Mouse (Mus musculus) liver, embryonic 15.5 days (tissue): Measurements from ENCODE around the gene Gm16181. TPM values are rescaled to one million over a fixed set of nuclear protein-coding genes. Genes with fewer than 3 reads are reported as not detected.

Experiments used
- ATAC-seq: fragments of 200-750 bp; cut with Nextera tagmentation; 2 replicates; pipeline ENCODE4 v1.8.0; 2017; ENCODE audit warnings: moderate number of reproducible peaks, mild to moderate bottlenecking, moderate library complexity; ENCODE audit not compliant: insufficient read depth
- H3K27ac ChIP-seq: fragments of 300-500 bp; sonication (generic); replicated peaks from 2 replicates; pipeline ENCODE4 v1.5.1; 2015; ENCODE audit warnings: mild to moderate bottlenecking, inconsistent platforms
- H3K27me3 ChIP-seq: fragments of 300-500 bp; sonication (generic); 2 replicates; pipeline ENCODE4 v1.6.1; 2015; ENCODE audit warnings: mild to moderate bottlenecking, inconsistent platforms
- H3K36me3 ChIP-seq: fragments of 300-500 bp; sonication (generic); replicated peaks from 2 replicates; pipeline ENCODE4 v1.6.1; 2015; ENCODE audit warnings: moderate library complexity, mild to moderate bottlenecking, inconsistent platforms
- H3K4me1 ChIP-seq: fragments of 300-500 bp; sonication (generic); replicated peaks from 2 replicates; pipeline ENCODE4 v1.6.1; 2015; ENCODE audit warnings: inconsistent platforms
- H3K4me2 ChIP-seq: fragments of 300-500 bp; sonication (generic); 2 replicates; pipeline ENCODE4 v1.6.1; 2015; ENCODE audit warnings: moderate library complexity, mild to moderate bottlenecking, inconsistent platforms
- H3K4me3 ChIP-seq: fragments of 300-500 bp; sonication (generic); replicated peaks from 2 replicates; pipeline ENCODE4 v1.5.1; 2015; ENCODE audit warnings: mild to moderate bottlenecking, inconsistent platforms
- H3K9ac ChIP-seq: fragments of 300-500 bp; sonication (generic); 2 replicates; pipeline ENCODE4 v1.6.1; 2015; ENCODE audit warnings: moderate library complexity, mild to moderate bottlenecking, inconsistent platforms
- H3K9me3 ChIP-seq: fragments of 300-500 bp; sonication (generic); replicated peaks from 2 replicates; pipeline ENCODE4 v1.6.1; 2016; ENCODE audit warnings: inconsistent platforms
- WGBS: fragments of 180-500 bp; shearing (Covaris S2); methylation state at CpG from one replicate; pipeline ENCODE4 v1.1.7; 2015; ENCODE audit warnings: mixed read lengths; ENCODE audit not compliant: insufficient replicate concordance; 5-methylcytosine and 5-hydroxymethylcytosine counted together
- polyA plus RNA-seq: library from polyadenylated mRNA; unstranded; fragments of >200 nt; fragmentation: Nextera tagmentation; extraction: Ambion mirVana; gene quantifications from 2 replicates; pipeline ENCODE4 v1.2.1, GENCODE M21; 2015

Gm16181 gene
- polyA plus RNA-seq, 1 experiment from 2014 or later: 0.24 TPM

DNA sequence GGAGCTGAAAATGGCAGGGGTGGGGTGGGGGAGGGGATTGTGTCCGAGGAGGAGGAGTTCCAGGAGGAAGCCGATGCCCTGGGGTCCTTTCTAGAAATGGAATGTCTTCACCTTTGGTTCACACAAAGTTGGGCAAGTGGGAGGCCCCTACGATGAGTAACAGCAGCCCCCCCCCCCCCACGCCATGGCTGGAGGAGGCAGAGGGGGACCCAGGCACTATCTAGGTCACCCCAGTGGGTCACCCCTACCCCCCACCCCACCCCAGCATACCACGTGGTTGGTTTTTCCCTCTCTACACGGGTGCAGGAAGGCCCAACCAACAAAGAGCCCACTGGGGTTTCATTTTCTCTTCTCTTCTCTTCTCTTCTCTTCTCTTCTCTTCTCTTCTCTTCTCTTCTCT lies 23.5 kb upstream of the Gm16181 start:
- Histone ChIP-seq H3K9me3 (no peaks in the 10 kb centered on the region), H3K36me3 (no peaks in the 10 kb centered on the region), H3K27ac (no peak overlapping the region), H3K4me2 (no peak overlapping the region), H3K4me3 (no peak overlapping the region), H3K9ac (no peak overlapping the region), H3K4me1 (peaks cover 40% of the 10 kb centered on the region), H3K27me3 (peaks cover 73% of the 10 kb centered on the region)
- no peak for ATAC-seq
- WGBS: 31% methylated on average over 6 of the region's 6 CpGs

DNA sequence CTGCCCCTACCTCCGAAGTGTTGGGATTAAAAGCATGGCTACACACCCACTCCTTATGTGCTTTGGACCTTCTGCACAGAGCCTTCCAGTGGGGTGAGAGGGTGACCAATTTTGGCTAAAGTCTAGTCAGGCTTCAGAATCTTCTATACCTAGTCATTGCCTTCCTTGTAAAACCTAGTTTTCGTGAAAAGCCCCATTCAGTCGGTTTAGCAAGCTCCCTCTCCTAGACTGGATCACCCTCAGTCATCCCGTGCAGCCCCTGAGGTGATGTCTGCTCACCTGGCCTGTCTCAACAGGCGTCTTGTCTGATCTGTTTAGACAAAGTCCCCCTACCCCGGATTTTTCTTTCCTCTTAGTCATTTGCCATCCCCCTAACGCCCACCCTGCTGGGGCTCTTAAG lies 22.6 kb upstream of the Gm16181 start:
- Histone ChIP-seq H3K36me3 (no peaks in the 10 kb centered on the region), H3K27me3 (peaks cover 82% of the 10 kb centered on the region), H3K9ac (no peak overlapping the region), H3K4me2 (no peak overlapping the region), H3K9me3 (no peaks in the 10 kb centered on the region), H3K27ac (no peak overlapping the region), H3K4me1 (peaks cover 40% of the 10 kb centered on the region), H3K4me3 (no peak overlapping the region)
- no peak for ATAC-seq
- 50% methylated on average over 7 of the region's 7 CpGs for WGBS

DNA sequence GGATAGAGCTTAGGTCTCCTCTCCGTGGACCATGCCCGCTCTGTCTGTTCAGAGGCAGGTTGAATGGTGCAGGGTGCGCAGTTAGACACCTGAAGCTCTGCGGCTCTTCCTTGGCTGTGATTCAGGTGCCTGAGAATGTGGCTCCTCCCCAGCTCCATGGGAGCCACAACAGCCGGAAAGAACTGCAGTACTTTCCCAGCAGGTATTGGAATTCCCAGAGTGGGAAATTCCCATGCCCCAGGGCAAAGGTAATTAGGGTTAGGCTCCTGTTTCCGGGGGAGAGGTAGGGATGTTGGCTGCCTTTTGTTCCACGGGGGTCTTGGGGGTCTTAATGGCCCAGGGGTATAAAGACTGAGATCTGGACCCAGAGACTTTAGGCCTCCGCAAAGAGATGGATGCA lies 21.7 kb upstream of the Gm16181 start:
- 63% methylated on average over 8 of the region's 8 CpGs for WGBS
- Histone ChIP-seq H3K4me3 (no peak overlapping the region), H3K36me3 (no peaks in the 10 kb centered on the region), H3K27me3 (peaks cover 88% of the 10 kb centered on the region), H3K4me2 (no peak overlapping the region), H3K9ac (no peak overlapping the region), H3K4me1 (peaks cover 37% of the 10 kb centered on the region), H3K9me3 (no peaks in the 10 kb centered on the region), H3K27ac (no peak overlapping the region)
- ATAC-seq: no peak

DNA sequence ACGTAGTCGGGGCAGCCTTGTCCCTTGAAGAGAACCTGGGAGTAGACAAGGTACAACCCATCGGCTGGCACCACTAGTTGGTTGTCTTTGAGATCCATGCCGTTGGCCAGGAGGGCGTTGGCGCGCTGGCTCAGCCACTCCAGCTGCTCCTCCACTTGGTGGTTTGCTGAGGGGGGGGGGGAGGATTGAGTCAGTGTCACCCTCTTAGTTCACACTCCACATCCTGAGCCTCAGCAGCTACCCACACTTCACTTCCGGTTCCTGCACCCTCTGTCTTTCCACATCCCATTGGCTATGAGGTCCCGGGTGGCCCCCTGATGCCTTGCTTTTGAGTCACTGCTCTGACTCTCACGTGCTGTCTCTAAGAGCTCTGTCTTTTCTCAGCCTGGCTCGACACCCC lies 20.2 kb upstream of the Gm16181 start:
- peak; percentile 48; the same call in 1 of the 2 replicates for ATAC-seq
- Histone ChIP-seq H3K4me3 (peak overlapping the region; percentile 40), H3K27me3 (peaks cover 85% of the 10 kb centered on the region), H3K27ac (peak overlapping the region; percentile 71), H3K36me3 (no peaks in the 10 kb centered on the region), H3K9ac (no peak overlapping the region), H3K4me1 (peaks cover 24% of the 10 kb centered on the region), H3K4me2 (peak overlapping the region; percentile 41), H3K9me3 (no peaks in the 10 kb centered on the region)
- WGBS: 15% methylated on average over 11 of the region's 11 CpGs

DNA sequence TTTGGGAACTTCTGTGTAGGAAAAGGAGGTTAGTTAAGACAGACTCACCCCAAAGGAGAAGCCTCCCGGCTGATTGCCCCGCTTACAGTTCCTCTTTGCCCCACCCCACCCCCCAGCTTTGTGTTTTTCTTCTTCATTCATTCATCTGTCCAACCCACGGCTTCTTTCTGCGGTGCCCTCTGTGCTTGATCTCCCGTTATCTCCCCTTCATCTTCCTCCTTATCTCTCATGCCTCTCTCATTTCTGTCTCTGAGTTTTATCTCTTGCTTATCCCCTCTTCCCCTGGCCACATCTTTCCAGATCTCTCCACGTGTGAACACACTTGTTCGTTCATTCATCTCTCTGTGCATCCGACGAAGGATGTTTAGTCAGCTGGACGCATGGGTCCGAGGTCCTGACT lies 19.5 kb upstream of the Gm16181 start:
- Histone ChIP-seq H3K36me3 (no peaks in the 10 kb centered on the region), H3K4me2 (peak overlapping the region; percentile 41), H3K4me3 (peak overlapping the region; percentile 40), H3K27me3 (peaks cover 79% of the 10 kb centered on the region), H3K4me1 (peaks cover 16% of the 10 kb centered on the region; the same call in 1 of the 2 replicates), H3K27ac (peak overlapping the region; percentile 71; the same call in 1 of the 2 replicates), H3K9me3 (no peaks in the 10 kb centered on the region), H3K9ac (0 out of 2 replicates have a peak overlapping the region, but pooled peaks have one; percentile 30)
- ATAC-seq: no peak
- WGBS: 10% methylated on average over 11 of the region's 11 CpGs

DNA sequence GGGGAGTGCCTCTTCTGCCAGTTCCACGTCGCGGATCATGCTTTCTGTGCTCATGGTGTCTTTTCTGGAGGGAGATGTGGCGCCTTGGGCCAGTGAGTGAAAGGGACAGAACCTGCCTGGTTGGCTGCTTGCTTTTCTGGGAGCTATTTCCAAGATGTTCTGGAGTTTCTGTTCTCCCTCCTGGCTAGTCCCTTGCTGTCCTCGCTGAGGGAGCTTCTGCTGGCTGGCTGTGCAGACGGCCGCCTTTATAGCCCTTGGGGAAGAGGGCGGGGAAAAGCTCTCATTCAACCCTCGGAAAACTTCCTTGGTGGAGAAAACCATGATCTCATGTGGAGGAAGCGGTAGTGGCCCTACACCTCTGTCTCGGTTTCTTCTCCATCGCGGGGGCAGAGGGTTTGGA lies 18.8 kb upstream of the Gm16181 start, which contains the start of gene Tnf:
Tnf (minus strand) TSS at position 221 of the 400 bp plus-strand sequence.
- peak within 1 kb of the TSS; percentile 71 for H3K27ac ChIP-seq
- ATAC-seq: no peak
- H3K27me3 ChIP-seq: peaks cover 73% of the 10 kb centered on the region
- H3K9ac ChIP-seq: peak within 1 kb of the TSS; percentile 30; the same call in 1 of the 2 replicates
- peaks cover 11% of the 10 kb centered on the region; the same call in 1 of the 2 replicates for H3K4me1 ChIP-seq
- peak within 1 kb of the TSS; percentile 41 for H3K4me2 ChIP-seq
- no peaks in the 10 kb centered on the region for H3K36me3 ChIP-seq
- peak within 1 kb of the TSS; percentile 40 for H3K4me3 ChIP-seq
- H3K9me3 ChIP-seq: no peaks in the 10 kb centered on the region
- WGBS: 8% methylated on average over 13 of the region's 13 CpGs

DNA sequence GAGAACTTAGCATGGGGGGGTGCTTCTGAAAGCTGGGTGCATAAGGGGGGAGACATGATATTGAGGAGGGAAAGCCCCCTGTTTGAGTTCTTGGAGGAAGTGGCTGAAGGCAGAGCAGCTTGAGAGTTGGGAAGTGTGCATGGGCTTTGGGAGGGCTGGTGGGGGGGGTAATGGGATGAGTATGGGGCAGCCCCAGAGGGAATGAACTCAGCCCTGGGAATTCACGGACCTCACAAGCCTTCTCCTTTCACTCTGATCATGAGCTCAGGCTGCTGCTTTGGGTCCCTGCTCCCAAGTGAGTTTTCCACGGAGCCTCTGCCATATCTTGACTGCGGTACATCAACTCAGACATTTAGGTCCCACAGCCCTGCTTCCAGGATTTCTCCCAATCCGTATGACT lies 18.2 kb upstream of the Gm16181 start:
- Histone ChIP-seq H3K9me3 (no peaks in the 10 kb centered on the region), H3K4me3 (no peak overlapping the region), H3K27ac (no peak overlapping the region), H3K4me1 (peaks cover 11% of the 10 kb centered on the region; the same call in 1 of the 2 replicates), H3K9ac (no peak overlapping the region), H3K27me3 (peaks cover 68% of the 10 kb centered on the region), H3K36me3 (no peaks in the 10 kb centered on the region), H3K4me2 (no peak overlapping the region)
- no peak for ATAC-seq
- WGBS: 66% methylated on average over 4 of the region's 4 CpGs

DNA sequence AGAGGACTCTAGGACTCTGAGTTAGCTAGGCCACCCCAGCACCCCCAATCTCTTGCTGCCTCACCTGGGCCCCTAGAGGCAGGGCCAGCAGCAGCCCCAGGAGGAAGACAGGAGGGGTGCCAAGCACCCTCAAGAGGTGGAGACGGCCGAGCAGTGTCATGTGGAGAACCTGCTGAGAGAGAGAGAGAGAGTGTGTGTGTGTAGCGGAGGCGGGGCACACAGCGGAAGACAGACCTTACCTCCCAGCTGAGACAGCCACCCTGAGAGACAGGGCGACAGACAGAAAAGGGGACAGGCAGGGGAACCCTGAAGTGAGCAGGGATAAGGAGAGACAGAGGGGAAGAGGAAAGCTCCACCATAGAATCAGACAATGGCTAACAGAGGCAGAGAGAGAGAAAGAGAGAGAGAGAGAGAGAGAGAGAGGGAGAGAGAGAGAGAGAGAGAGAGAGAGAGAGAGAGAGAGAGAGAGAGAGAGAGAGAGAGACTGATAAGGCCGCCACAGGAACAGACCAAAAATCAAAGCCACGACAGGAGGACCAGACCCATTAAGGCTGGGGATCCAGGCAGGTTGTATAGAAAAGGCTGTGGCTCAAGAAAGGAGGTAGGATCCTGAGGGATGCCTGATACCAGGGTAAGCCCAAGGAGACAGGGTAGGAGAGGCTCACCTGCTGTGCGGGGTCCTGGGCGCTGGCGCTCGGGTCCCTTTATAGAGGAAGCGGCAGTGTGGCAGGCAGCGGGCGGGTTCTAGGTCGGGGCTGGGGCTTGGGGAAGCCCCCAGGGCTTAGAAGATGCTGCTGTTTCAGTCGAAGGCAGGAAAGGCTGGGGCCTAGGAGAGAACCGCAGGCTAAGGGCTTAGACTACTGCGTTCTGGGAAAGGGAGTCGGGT lies 15.9 kb upstream of the Gm16181 start, which contains the start of gene Lta:
Lta (minus strand) TSS at position 858 of the 886 bp plus-strand sequence.
- Histone ChIP-seq H3K9ac (no peak within 1 kb of the TSS), H3K9me3 (no peaks in the 10 kb centered on the region), H3K36me3 (no peaks in the 10 kb centered on the region), H3K27me3 (peaks cover 56% of the 10 kb centered on the region), H3K4me2 (no peak within 1 kb of the TSS), H3K4me1 (peaks cover 11% of the 10 kb centered on the region; the same call in 1 of the 2 replicates), H3K4me3 (no peak within 1 kb of the TSS), H3K27ac (no peak within 1 kb of the TSS)
- no peak for ATAC-seq
- 40% methylated on average over 20 of the region's 20 CpGs for WGBS

DNA sequence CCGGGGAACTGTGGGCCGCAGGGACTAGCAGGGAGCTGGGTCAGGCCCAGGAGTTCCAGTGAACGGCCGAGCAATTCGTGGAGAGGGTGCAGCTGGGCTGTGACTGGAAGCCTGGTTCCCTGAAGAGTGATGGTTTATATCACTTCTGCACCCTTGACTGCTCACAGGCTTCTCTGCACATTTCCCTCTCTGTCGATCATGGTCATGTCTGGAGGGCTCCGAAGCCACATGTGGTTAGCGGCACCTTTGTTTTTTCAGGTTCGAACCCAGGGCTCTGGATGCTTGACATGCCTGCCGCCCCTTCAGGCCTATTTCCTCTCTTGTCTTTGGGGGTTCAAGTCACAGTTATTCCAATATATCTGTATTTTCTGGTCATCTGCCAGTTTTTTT lies 15.3 kb upstream of the Gm16181 start:
- H3K4me1 ChIP-seq: peaks cover 8% of the 10 kb centered on the region; the same call in 1 of the 2 replicates
- no peaks in the 10 kb centered on the region for H3K9me3 ChIP-seq
- no peak overlapping the region for H3K27ac ChIP-seq
- no peak overlapping the region for H3K4me3 ChIP-seq
- no peaks in the 10 kb centered on the region for H3K36me3 ChIP-seq
- peaks cover 55% of the 10 kb centered on the region for H3K27me3 ChIP-seq
- H3K9ac ChIP-seq: no peak overlapping the region
- ATAC-seq: no peak
- H3K4me2 ChIP-seq: no peak overlapping the region
- 49% methylated on average over 10 of the region's 10 CpGs for WGBS

DNA sequence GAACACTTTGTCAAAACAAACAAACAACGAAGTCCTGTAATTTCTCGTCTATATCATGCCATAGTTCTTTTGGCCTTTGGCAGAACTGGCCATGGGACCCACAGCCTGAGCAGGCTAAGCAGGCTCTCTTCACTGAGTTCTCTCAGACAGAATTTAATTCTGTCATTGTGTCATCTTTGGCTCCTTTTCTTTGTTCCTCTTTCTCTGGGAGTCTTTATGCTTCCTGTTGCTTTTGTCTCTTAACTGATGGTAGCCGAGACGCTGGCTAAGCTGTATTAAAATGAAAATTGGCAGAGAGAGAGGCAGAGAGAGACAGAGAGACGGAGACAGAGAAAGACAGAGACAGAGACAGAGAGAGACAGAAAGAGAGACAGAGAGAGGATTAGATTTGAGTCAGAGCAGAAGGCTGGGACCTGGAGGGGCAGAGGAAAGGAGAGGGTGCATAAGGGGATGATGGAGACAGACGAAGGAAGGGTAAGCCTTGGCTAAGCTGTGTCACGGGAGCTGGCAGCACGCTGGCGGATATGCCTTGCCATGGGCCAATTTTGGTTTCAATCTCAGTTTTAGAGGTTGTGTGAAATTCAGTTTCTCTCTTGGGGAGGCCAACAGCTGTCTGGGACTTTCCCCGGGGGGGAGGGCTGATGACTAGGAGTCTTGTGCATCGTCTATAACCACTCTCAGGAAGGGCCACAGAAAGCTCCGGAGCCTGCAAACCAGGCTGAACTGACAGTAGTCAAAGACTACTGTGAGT lies 10.7 kb upstream of the Gm16181 start:
- H3K4me1 ChIP-seq: peaks cover 4% of the 10 kb centered on the region; the same call in 1 of the 2 replicates

DNA sequence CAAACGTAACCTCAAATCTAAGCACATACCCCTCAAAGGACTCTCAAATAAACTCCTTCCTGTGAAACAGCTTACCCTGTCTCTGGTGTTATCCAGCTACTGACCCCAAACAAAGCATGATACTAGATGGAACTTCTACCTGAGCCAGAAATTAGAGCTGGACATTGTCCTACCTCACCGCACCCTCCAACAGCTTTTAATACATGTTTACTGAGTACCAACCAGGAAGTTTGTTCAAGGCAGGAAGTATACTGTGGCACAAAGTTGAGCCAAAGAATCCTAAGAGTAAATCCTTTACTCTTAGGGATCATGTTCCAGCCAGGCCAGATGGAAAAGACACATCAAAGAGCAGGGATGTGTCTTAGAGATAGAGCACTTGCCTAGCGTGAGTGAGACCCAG lies 10.0 kb upstream of the Gm16181 start:
- H3K9me3 ChIP-seq: no peaks in the 10 kb centered on the region
- no peak for ATAC-seq
- H3K4me1 ChIP-seq: peaks cover 4% of the 10 kb centered on the region; the same call in 1 of the 2 replicates
- peaks cover 9% of the 10 kb centered on the region for H3K27me3 ChIP-seq
- no peak overlapping the region for H3K4me2 ChIP-seq
- no peak overlapping the region for H3K4me3 ChIP-seq
- no peaks in the 10 kb centered on the region for H3K36me3 ChIP-seq
- no peak overlapping the region for H3K9ac ChIP-seq
- H3K27ac ChIP-seq: no peak overlapping the region
- WGBS: 61% methylated on average over 3 of the region's 3 CpGs

More for the DNA sequence above, 10.7 kb upstream of the Gm16181 start:
- Histone ChIP-seq H3K9ac (no peak overlapping the region), H3K4me3 (no peak overlapping the region), H3K36me3 (no peaks in the 10 kb centered on the region), H3K9me3 (no peaks in the 10 kb centered on the region), H3K27ac (no peak overlapping the region), H3K27me3 (peaks cover 12% of the 10 kb centered on the region), H3K4me2 (no peak overlapping the region)
- 35% methylated on average over 12 of the region's 12 CpGs for WGBS
- ATAC-seq: no peak
